Mouse (Mus musculus): Measurements from ENCODE around the gene Sel1l.
A peak's percentile ranks its signal among the peaks of the same experiment; 100 is the strongest.

Sel1l gene

DNA sequence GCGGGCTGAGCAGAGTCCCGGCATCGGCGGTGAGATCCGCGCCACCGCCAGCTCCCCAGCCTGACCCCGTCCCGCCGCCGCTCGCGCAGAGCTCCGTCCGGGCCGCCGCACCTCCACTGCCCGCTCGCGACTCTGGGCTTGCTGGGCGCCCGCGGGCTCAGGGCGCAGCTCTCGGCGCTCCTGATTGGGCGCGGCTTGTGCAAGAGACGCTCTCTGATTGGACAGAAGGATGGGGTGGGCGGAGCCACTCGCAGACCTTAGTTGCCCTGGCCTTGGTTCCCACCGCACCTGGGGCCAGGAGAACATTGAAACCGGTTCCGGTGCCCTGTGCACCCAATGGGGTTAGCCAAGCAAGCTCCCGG lies 70.0 kb downstream of the Sel1l start:
- DNase-seq (ENCODE audit: low spot score) = peak; percentile 85

DNA sequence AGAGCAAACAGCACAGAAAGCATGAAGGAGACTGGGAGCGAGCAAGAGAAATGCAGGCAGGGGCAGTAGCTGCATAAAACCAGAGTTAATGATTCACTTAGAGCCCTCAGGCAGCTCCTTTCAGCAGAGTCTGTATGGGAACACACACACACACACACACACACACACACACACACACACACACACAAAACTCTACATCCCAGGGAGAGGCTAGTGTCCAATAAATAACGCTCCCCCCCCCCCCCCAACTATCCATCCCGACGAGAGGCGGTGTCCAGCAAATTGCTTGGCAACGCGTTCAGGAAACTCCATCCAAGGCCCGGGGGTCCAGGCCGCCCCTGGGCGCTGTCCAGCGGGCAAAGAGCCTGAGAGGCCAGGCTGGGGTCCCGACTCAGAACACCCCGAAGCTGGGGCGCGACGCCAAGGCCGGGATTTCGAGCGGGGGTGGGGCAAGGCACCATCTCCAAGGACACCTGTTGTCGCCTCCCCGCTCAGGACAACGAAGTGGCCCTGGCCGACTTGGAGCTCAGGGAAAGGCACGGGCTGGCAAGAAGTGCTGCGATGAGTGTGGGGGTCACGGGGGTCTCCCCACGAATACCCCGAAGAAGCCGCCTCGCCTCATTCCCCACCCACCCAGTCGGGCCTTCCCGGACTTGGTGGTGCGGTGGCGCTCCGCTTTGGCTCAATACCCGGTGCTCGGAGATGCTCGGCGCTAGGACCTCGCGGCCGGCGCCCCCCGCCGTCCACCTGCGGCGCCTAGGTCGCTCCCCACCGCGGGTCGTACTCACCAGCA lies 70.5 kb downstream of the Sel1l start:
- peak; percentile 73 for DNase-seq (ENCODE audit: low spot score)

DNA sequence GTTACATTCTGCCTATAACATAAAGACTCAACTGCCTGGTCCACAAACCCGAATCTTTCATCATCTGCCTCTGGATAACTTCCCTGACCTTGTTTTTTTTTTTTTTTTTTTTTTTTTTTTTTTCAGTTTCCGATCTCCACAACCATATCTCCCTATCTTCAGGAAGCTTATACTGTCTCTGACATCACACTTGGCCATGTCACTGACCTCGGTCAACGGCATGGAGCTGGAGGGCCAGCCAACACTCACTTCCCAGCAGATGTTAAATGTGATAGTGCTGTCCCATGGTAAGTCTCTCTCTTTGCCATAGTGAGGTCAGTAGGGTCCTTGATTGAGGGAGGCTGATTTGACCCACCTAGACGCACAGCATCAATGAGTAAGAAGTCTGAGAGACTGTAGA lies 72.6 kb downstream of the Sel1l start:
- DNase-seq (ENCODE audit: low spot score) = no peak

DNA sequence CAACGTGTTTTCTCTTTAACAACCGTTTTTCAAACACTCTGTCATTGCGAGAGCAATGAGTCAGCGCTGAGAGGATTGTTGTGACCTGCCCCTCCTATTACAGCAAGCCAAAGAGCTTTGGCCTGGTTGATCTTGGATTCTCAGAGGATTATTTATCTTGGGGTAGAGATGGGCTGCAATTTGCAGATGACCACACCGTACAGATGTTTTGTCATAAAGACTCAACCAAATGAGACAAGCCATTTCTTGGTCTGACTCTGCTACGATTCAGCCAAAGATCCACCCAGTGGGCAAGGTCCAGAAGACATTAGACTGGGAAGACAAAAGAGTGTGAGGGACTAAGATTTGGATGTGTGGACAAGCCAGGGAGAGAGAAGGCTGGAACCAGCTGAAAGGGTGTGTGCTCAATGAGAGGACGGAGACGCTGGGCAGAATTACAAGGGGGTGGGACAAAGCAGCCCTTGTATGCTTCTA lies 74.1 kb downstream of the Sel1l start:
- DNase-seq (ENCODE audit: low spot score) = no peak

DNA sequence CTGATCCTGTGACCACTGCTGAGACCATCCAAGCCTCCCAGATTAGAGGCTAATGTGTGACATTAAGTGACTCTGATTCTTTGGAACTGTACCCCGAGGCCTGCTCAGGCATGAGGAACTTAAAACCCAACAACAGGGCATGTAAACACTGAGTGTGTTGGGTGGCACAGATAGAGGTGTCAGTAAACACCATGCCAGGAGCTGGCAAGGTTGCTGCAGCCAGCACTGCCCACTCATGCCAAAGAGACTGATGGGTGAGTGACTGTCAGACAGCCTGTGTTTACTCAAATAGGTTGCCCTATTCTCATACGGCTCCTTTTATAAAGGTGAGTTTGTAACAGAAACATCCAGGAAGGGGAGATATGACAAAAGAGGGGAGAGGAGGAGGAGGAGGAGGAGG lies 80.1 kb downstream of the Sel1l start:
- DNase-seq (ENCODE audit: low spot score) = no peak

DNA sequence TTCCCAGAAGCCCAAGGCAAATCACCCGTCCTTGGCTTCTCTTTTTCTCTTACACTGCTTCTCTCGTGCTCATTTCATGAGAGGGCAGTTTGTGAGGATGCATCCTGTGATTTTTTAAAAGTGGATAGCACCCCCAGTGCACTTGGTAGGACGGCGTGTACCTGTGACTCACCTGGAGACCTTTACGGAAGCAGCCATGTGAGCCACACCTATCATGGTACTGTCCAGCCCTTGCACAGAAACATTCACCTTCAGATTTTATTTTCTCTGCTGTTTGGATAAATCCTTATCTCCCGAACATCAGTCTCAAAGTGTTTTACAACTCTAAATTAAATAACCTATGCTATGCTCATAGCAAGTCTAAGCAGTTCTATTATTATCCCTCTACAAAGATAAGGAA lies 80.8 kb downstream of the Sel1l start:
- no peak for DNase-seq (ENCODE audit: low spot score)

DNA sequence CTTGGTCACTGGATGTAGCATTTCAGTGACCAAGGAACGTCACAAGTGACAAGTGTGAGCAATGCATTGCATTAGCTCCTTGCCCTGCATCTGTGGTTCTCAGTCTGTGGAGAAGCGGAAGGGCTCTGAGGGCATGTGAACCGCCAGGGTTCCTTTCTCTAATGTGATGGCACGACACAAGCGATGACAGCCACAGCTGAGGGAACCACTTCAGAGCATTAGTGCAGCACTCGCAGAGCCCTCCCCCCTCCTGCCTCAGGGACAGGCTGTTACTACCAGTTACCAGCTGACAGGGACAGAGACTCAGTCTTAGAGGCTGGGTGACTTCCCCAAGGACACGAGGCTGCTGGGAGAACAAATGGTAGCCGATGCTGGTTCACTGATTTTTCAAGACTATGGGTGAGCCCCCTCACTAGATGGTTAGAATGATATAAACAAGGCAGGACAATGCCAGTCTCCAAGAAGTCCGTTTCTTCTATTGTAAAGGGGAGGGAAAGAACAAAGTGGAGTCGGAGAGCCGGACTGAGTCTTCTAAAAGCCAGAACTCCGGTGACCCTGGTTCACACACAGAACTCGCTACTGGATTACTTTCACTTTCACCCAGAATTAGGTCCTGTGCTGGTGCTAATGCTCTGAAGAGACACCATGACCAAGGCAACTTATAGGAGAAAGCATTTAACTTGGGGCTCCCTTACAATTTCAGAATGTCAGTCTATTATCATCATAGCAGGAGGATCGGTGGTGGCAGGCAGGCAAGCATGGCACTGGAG lies 82.4 kb downstream of the Sel1l start:
- DNase-seq (ENCODE audit: low spot score) = peak; percentile 45

DNA sequence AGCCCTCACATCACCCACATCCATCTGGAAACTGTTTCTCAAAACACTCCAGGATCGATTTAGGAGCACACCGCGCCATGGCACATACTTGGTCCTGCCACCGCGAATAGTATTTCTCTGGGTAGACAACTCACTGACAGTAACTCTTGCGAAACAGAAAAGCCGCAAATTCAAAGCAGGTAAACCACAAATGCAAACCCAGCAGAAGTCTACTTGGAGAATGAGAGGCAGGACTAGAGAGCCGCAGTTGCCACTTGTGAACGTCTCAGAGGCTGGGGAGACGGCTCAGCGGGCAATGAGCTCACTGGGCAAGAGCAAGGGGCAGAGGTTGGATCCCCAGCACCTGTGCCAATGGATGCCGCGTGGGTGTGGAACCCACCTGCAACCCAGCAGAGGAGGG lies 83.5 kb downstream of the Sel1l start:
- DNase-seq (ENCODE audit: low spot score) = no peak

DNA sequence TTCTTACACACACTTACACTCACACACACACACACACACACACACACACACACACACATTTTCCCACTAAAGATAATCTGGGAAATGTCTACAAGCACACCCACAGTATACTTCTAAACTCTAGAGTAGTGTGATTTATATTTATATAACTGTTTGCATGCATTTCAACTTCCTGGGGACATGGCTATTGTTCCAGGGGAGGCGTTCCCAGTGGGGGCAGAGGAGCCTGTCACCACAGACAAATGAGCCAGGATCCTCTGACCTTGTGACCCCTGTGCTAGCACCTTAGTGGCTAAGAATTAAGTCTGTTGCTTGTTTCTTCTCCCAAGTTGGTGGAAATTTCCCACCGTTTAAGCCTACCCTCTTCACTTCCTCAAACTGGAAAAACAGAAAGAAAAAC lies 83.9 kb downstream of the Sel1l start:
- no peak for DNase-seq (ENCODE audit: low spot score)

DNA sequence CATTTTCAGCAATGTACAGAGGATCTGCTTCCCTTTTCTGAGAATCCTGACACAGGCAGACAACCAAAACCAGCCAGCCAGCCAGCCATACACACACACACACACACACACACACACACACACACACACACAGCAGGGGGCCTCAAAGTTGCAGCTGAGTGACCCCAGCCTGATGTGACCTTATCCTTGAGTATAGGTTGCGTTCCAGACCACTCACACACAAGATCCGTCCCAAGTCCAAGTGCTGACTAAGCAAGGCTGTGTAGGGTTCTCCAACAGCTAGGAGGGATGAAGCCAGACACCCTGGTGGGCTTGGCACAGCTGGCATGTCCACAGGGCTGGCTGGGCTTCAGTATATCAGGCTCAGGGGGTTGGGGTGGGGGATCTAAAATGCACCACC lies 84.5 kb downstream of the Sel1l start:
- no peak for DNase-seq (ENCODE audit: low spot score)

DNA sequence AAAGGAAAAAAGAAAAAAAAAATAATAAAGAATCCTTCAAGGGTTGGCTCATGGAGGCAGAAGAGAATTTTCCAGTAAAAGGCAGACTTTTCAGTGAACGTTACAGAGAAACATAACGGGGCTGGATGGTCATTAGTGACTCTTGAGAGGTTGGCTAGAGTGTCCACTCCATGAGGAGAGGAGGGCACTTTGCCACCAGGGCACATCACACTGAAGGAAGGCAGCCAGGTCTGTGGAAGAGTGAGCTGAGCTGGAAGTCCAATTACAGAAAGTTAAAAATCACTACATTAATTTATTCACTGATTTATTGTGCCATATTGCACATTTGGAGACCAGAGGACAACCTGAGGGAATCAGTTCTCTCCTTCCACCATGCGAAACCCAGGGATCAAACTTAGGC lies 89.1 kb downstream of the Sel1l start:
- DNase-seq (ENCODE audit: low spot score) = no peak

DNA sequence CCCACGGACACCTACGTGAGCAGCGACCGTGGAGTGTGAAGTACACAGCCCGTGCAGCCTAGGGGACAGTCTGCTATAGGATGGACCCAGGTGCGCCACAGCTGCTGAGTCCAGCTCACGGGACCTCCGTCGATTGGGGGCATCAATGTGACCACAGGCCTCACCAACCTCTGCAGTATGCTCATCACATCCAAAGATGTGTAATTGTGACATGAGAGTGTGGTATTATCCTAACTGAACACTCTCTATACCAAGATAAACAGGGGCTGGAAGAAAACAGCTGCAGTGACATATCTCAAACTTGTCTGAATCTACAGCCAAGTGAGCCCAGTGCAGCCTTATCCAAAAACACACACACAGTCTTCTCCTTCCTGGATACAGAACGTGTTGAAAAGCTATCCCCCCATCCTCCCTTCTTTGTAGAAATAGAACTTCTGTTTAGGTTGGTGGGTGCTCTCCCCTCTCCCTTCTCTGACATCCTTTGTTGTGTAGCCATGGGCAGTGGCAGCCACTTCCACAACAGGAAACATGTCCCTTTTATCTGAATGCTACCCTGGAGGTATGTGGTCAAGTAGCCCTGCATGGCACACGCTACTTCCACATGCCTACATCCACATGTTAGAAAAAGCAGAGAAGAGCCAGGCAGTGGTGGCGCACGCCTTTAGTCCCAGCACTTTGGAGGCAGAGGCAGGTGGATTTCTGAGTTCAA lies 90.9 kb downstream of the Sel1l start:
- DNase-seq (ENCODE audit: low spot score) = no peak

DNA sequence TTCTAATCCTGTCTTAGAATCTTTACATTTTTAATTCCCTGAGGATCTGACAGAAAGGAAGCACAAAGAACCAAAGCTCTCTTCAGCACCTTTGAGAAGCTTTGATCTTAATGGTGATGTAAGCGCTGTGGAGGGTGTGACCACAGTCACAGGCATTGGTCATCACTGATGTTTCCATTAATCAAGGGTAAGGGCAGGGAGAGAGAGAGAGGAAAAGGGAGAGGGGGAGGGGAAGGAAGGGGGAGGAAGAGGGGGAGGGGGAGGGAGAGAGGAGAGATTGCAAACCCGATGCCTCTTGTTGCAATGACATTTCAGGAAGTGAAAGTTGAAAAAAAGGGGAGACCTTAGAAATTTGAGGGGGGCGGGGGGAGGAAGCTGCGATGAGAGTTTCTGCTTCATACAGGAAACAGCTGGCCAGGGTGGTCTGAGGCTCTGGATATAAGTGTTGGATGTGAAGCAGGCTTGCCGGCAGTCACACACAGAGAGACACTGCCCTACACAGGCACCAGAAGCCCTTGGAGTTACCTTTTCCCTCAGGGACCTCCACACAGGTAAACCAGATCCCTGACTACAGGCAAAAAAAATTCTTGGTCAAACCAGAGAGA lies 92.3 kb downstream of the Sel1l start:
- no peak for DNase-seq (ENCODE audit: low spot score)

Measured in ovary, postnatal 36 days (tissue).